Mouse (Mus musculus): Measurements from ENCODE around the gene Nsmce4a.
A peak's percentile ranks its signal among the peaks of the same experiment; 100 is the strongest.
"Not testable (repeated sequence)": the region's sequence is repeated elsewhere in the genome, so short reads cannot be mapped to it uniquely, and the experiment has no call there.

Gene Nsmce4a

DNA sequence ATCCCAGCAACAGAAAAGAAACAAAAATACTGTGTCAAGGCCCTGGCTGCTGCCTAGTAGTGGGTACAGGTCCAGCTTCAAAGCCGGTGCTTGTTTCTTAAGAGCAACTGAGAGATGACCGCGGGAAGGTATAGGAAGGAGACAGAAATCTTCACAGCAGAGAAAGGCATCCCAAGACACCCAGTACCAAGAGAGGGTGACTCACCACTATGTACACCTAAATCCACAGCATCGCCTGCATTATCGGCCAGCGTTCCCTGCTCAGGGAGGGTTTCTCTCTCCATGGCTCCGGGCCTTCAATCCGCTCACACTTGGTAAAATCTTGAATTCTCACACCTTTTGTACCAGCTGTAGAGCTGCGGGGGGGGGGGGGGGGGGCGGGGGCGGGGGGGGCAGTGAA, at the start of gene Nsmce4a:
Nsmce4a (minus strand) TSS at position 298 of the 400 bp plus-strand sequence.
- no peak for DNase-seq

DNA sequence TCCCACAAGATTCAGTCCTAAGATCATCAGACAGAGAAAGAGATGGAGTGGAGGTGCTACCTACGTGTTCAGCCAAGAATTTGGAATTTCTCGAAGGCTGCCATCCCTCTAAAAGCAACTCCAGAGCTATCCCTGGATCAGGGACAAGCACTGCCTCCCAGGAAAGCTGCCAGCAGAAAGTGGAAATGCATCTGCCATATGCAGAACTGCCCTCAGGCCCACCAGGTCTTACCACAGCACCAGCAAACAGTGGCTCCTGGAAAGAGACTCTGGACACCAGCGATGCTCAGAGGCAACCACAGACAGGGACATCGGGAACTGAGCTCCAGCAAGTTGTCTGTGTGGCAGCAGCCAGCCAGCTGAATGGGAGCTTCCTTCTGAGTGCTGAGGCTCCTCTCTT, 49.4 kb upstream of the Nsmce4a start:
- DNase-seq, result no peak

DNA sequence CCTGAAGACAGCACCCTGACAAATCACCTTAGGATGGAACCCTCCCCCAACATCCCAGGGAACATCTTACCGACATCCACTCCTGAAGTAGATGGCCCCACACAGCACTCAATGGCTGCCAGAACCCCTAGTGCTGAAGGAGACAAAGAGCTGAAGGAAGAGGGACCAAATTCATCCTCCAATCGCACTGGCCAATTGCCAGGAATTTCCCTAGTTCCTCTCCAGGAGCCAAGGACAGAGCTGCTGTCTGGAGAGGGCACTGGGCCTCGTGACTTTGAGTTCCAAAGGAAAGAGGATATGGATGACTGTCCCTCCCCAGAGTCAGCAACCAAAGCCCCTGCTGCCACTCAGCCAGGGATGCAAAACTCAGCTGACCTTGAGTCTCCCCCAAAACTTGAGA, 49.0 kb upstream of the Nsmce4a start:
- DNase-seq, result no peak

DNA sequence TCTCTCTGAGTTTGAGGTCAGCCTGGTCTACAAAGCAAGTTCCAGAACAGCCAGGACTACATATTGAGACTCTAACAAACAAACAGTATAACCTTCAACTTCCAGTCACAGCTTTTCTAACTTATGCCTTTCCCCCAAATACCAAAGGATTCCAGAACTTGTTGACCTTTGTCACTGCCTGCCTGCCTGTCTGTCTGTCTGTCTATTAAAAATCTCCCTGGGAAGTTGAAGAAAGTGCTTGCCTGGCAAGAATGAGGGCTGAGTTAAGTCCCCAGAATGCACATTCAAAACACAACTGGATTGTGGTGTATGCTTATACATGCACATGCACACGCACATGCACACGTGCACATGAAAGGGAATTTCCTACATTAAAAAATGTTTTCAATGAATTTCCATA, 48.1 kb upstream of the Nsmce4a start:
- no peak for DNase-seq

DNA sequence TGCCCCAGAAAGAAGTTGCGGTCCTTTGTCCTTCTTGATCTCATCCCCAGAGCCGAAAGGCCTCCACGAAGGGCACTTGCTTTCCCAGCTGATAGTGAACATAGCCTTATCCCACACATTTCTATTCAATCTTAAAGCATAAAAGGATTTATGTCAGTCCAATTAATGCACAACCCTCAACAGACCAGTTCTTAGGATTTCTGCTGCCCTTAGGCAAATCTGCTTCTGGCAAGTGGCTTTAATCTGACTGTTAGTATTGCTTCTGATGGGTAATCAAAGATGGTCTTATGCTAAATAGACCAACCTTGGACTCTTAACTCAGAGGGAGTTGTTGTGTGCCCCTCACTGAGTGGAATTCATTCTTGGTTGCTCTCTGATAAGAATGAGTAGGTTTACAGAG, 44.7 kb upstream of the Nsmce4a start:
- DNase-seq, result no peak

DNA sequence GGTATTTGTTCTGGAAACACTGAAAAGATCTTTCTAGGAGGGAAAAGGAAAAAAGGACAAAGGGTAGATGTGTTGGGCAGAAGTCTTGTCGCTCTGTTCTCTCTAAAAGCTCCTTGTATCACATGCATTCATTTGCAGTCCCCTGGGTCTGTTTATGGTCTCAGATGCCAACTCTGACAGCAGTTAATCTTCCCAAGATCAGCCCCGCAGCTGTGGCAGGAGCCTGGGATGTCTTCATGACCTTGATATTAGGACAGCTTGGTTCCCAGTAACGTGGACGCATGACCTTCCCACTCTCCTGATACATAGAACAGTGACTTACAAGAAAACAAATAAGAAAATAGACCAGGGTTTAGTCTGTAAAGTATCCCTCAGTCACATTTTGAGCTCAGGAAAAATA, 41.1 kb upstream of the Nsmce4a start:
- DNase-seq, result no peak

DNA sequence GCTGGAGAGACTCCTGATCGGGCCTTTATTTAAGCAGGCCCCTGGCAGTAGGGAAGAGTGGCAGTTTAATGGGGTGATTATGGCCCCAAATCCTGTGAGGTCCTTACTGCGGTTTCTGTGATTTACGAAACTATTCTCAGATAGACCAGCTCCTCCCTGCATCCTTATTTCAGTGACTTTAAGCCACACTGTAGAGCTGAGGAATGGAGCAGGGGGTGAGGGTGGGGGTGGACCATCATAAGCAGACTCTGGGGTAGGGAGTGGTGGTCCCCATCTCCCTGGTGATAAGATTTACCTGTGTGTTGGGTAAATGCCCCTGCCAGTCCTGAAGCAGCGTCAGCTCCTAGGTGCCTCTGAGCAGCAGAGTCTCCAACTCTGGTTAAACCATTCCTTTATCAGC, 34.0 kb upstream of the Nsmce4a start:
- DNase-seq, result no peak

DNA sequence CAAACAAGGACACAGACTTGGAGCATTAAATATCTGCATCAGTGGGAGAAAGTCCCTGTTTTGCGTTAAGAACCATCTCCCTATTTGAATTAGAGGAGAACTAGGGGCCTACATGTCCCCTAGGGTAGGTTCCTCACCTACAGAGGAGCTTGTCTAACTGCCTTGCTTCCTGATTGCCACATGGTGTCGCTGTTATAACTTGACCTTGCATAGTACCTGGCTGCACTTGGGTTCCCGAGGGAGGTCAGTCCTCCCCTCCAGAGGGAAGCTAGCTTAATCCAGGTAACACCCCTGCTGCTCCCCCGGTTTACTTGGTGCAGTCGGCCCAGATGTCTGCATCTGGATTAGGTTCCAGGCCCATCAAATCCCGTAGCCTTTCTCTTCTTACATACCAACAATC, 32.2 kb upstream of the Nsmce4a start:
- peak; percentile 9 to 26 for DNase-seq

DNA sequence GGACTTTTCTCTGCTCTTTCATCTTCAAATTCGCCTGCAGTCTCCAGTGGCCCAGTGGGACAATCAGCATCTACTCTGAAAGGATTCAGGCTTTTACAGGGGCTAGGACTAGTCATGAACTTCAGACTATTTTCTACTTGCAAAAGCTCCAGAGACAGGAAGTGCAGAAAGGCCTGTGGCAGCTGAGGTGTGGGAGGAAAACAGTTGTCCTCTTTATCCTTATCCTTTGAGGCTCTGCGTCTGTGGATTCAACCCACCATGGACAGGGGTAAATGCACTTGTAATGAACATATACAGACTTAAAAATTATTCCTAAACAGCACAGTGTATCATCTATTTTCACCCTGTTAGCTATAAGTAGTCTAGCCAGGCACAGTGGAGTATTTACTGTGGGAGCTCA, 31.5 kb upstream of the Nsmce4a start:
- no peak for DNase-seq

DNA sequence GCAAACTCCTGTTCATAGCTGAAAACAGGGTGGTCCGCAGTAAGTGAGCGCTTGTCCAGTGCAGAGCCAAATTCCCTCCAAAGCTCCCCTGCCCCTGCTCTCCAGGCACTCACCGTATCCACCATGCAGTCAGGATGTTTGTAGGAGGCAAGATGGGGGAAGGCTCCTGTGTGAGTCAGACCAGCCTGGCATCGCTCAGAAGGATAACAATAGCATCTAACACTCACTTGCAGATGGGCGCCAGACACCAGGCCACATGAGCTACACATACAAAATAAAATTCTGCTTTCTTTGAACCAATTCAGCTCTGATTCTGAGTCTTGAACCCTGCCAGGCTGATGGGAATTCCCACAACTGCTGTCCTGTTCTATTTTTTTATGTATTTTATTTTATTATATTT, 30.6 kb upstream of the Nsmce4a start:
- DNase-seq, result no peak

DNA sequence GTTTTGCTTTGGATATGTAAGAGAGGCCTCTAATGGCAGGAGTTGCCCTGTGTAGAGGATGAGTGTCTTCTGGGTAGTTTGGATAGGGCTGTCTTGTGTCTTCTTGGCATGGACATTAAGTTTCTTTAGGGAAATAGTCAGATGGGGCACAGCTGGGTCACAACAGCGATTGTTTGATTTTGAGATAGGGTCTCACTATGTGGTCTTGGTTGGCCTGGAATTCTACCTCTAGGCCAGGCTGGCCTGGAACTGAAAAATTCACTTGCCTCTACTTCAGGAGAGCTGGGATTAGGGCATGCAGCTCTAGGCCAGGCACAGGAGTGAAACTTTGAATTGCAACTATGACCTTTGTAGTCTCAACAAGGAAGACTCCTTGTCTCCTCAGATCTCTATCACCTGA, 29.9 kb upstream of the Nsmce4a start:
- no peak for DNase-seq

DNA sequence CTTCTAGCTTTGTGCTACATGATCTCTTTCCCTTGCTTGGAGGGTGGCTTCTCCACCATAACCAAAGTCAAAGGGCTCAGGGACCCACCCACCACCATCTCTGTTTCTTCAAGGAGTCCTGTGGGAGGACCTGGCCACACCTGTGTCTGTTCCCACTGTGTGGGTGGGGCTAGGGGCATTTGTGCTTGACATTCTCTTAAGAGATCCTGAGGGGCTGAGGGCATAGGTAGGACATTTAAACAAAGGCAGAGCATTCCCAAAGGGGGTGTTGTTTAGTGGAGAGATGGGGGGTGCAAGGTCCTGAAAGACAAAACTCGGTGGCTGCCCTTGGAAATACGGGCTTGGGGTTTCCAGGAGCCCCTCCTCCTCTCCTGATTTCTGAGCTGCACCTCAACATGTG, 27.6 kb upstream of the Nsmce4a start:
- no peak for DNase-seq

DNA sequence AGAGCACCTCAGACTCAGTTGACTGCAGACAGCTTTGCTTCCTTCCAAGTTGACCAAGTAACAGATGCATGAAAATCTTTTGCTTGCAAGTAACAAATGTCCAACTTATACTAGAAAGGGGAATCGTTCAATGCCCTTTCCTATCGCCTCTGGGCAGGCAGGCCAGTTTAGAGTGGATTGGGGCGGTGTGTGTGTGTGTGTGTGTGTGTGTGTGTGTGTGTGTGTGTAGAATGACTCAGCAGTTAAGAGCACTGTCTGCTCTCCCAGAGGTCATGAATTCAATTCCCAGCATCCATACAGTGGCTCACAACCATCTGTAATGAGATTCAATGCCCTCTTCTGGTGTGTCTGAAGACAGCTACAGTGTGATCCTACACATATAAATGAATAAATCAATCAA, 27.2 kb upstream of the Nsmce4a start:
- no peak for DNase-seq

DNA sequence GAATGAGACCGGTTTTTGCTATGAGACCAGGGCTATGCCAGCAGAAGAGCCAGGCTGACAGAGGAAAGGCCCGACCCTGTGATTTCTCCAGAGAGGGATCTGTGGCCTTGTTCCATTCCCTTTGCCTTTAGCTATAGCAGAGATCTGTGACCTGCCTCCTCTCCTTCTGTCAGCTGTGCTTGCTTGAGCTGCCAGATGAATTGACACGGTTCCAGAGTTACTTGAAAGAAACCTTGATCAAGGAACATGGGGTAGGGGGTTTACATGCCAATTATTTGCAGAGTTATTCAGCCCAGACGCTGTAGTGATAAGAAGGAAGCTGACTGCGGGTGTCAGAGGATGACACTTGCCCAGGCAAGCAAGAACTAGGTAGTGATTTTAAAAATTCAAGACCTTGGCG, 24.6 kb upstream of the Nsmce4a start:
- no peak for DNase-seq

DNA sequence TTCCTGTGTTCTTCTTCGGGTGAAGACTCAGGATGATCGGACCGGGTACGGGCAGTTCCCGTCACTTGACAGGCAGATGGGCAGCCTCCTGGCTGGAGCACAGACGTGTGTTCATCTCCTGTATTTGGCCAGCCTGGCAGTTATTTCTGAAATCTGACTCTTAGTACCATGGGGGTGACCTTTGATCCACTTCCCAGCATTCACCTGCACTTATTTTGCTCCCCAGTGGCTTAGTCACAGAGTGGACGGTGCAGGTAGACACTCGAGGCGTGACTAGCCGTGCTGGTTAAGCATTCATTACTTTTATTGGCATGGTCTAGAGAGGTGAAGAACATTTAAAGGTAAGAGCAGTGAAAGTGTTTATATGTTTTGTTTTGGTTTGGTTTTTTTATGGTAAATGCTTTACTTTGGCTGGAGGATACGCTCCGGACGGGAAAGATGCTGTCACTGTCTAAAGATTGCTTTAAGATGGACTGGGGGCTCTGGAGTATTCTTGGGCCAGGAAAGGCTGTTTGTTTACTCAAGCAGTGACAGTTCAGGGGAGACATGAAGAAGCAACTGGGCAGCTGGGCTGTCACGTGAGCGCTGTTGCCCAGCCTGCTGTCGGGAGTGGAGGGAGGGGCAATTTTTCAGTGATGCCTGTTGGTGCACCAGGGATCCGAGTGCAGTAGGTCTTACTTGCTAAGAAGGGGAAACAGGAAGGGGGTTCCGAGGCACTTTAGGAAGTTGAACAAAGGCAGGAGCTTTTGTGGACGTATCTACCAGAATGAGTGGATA, 23.3 kb upstream of the Nsmce4a start:
- not testable (repeated sequence) for DNase-seq

DNA sequence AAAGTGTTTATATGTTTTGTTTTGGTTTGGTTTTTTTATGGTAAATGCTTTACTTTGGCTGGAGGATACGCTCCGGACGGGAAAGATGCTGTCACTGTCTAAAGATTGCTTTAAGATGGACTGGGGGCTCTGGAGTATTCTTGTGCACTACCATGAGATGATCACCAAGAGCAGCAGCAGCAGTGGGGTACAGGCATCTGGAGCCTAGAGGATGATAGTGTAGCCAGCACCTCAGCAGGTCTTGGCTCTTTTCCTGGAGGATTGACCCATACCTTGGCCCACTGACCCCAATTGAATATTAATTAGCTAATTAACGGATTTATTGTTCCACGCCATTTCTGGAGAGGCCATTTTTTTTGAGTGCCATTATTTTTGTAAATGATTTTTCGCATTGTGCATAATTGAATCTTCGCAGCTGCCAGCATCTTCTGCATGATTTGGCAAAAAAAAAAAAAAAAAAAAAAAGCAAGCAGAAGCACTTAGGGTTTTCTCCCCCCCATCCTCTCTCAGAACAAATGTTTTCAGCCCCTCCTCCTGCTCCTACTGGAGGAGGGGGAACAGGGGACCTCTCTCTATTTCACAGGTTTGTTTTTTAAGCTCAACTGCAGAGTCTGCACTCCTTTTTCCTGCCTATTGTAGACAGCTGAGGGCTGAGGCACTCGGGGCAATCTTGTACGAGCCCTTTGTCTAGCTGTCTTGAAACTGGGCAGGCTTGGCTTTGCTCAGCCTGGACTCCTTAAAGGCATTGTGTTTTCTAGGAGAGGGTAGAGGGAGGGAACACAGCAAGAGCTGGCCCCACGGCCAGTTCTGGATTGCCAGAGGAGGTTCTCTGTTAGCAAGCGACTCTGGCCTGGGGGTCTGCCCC, 20.7 kb upstream of the Nsmce4a start:
- DNase-seq, result not testable (repeated sequence)

DNA sequence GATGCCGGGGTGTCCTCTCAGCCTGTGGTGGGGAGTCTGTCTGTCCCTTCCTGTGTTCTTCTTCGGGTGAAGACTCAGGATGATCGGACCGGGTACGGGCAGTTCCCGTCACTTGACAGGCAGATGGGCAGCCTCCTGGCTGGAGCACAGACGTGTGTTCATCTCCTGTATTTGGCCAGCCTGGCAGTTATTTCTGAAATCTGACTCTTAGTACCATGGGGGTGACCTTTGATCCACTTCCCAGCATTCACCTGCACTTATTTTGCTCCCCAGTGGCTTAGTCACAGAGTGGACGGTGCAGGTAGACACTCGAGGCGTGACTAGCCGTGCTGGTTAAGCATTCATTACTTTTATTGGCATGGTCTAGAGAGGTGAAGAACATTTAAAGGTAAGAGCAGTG, 20.1 kb upstream of the Nsmce4a start:
- DNase-seq, result not testable (repeated sequence)

DNA sequence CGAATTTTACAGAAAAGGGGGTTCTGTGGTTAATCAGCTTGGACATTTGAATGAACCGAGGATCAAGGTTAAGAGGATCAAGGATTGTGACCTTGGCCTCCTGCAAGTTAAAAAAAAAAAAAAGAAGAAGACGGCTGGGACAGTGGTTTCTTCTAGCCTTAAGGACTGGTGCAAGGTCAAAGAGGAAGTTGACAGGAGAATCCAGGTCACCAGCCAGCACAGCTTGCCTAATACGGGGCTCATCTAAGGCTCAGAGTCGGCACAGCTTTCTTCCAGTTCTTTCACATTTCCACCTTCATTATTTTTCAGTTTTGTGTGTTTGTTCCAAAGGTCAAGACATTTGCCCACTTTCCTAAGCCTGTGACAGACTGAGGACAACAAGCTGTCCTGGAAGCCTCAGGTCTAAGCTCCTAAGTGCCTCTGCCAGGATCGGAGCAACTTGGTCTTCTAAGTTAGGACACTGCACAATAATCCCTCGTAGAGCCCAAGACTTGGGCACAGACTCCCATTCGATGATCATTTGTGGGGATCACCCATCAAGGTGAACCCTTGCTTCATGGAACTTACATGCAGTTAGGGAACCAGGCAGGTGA, 18.0 kb upstream of the Nsmce4a start:
- DNase-seq, result no peak

DNA sequence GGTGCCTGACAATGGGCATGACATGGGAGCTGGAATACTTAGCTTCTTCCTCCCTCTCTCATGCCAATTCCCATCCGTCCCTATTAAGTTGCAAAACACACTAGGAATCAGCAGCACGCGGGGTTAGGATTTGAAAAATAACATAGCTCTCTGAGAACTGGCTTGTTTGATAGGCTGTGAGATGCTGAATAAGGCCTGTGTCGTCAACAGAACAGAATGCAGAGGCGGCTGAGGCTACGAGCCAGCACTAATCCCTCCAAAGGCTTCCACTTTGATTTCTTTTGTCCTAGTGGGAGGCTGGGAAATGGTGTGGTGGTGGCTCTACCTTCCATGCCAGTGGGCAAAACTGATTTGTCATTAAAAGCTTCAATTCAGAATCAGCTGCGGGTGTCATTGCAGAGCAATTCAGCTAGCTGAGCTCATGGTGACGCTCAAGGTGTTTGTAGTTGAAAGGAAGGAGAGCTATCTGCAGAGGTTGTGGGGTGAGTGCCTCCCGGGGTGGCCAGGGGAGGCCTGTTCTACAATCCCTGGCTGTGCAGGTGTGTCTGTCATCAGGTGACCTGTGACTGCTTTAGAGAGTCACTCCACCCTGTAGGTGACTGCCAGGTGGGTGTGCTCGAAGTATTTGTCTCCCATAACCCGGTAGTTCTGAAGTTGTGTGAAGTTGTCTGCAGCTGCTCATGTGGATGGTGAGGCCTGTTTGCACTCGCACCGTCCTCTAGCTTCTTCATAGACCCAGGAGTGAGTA, 17.3 kb upstream of the Nsmce4a start:
- peak; percentile 61 to 70 for DNase-seq

DNA sequence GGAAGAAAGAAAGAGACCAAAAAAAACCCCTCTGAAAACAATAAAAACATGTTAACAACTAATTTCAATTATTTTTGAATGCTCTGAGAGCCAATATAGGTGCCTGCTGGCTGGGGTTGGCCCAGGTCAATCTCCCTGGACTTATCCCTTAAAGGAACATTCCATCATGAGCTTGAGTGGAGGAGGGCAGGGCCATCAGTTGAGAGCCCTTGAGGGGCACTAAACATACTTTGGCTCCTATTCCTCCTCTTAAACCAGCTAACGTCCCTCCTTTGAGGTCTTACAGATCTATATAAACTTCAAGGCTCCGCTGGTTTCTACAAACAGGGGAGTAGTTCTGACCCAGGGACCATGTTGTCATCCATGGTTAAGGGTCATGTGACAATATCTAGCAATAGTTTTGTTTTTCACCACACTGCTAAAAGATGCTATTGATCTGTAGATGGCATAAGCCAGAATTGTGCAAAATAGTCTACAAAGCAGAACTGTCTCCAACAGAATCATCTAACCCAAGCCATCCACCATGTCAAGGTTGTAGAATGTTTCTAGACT, 13.7 kb upstream of the Nsmce4a start:
- DNase-seq, result peak; percentile 77 to 85

DNA sequence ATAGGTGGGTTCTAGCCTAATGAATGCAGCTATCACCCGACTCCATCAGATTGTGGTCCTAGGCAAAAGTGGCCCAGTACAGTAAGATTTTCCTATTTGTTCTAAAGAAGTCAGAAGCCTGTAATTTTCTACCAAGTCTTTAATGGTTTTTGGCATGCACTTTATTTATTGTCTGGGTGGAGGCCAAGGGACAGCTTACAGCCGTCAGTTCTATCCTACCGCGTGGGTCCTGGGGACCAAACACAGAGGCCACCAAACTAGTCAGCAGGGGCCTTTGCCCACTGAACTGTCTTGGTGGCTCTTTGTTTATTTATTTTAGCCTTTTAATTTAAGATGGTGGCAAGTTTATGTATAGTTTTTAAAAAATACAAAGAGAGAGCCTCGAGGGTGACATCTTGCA, 5.7 kb upstream of the Nsmce4a start:
- no peak for DNase-seq

DNA sequence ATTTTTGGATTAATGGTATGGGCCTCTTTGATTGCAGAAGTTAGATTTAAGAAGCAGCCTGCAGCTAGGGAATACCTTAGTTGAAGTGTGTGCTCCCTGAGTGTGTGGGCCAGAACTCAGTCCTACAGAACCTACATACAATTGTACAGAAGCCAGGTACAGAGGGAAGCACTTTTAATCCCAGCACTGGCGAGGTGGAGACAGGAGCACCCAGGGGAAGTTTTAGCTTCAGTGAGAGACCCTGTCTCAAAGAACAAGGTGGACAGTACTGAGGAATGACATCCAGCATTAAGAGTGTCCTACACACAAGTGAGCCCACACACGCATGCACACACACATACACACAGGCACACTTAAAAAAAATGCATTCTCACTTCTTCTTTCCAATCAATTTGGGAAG, 5.1 kb upstream of the Nsmce4a start:
- DNase-seq, result no peak
